Mouse (Mus musculus): Measurements from ENCODE around the gene Gm17402.
A peak's percentile ranks its signal among the peaks of the same experiment; 100 is the strongest.

Gm17402 gene

GRCm38 (mm10) chr3:67344599-67344998 lies 30.4 kb downstream of the Gm17402 start:
- Histone ChIP-seq H3K27me3 (ENCODE audit: control insufficient read depth, insufficient read depth, low read length, poor library complexity, severe bottlenecking) (no peaks in the 10 kb centered on the region), H3K36me3 (ENCODE audit: control insufficient read depth, insufficient read depth, low read length, poor library complexity, severe bottlenecking) (no peaks in the 10 kb centered on the region)
- DNase-seq (ENCODE audit: low read depth, low spot score), result peak; percentile 70

- Histone ChIP-seq H3K36me3 (ENCODE audit: control insufficient read depth, insufficient read depth, low read length, poor library complexity, severe bottlenecking) (no peaks in the 10 kb centered on the region), H3K27me3 (ENCODE audit: control insufficient read depth, insufficient read depth, low read length, poor library complexity, severe bottlenecking) (no peaks in the 10 kb centered on the region)
- DNase-seq (ENCODE audit: low read depth, low spot score), result no peak
Measured at GRCm38 (mm10) chr3:67343004-67343662, 31.8 kb downstream of the Gm17402 start.

DNA sequence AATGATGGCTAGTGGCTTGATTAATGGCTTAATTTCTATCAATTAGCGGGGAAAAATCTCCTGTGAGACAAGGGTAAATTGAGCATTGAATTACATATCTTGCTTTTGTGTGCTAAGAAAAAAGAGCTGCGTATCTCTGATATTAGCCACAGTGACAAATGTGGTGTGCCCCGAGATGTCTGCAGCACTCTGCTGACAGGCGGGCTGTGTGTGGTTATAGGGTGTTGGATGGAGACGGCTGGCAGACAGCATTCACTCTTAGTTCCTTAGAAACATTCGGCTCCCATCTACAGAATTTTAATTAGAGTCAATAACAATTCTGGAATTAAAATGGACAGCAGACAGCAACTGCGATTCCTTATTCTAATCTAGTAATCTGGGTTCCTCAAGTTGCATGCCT lies 34.0 kb downstream of the Gm17402 start:
- Histone ChIP-seq H3K36me3 (ENCODE audit: control insufficient read depth, insufficient read depth, low read length, poor library complexity, severe bottlenecking) (no peaks in the 10 kb centered on the region), H3K27me3 (ENCODE audit: control insufficient read depth, insufficient read depth, low read length, poor library complexity, severe bottlenecking) (no peaks in the 10 kb centered on the region)
- DNase-seq (ENCODE audit: low read depth, low spot score), result no peak

- Histone ChIP-seq H3K36me3 (ENCODE audit: control insufficient read depth, insufficient read depth, low read length, poor library complexity, severe bottlenecking) (no peaks in the 10 kb centered on the region), H3K27me3 (ENCODE audit: control insufficient read depth, insufficient read depth, low read length, poor library complexity, severe bottlenecking) (no peaks in the 10 kb centered on the region)
- no peak for DNase-seq (ENCODE audit: low read depth, low spot score)
Measured at GRCm38 (mm10) chr3:67339558-67339957, 35.4 kb downstream of the Gm17402 start.

- Histone ChIP-seq H3K27me3 (ENCODE audit: control insufficient read depth, insufficient read depth, low read length, poor library complexity, severe bottlenecking) (no peaks in the 10 kb centered on the region), H3K36me3 (ENCODE audit: control insufficient read depth, insufficient read depth, low read length, poor library complexity, severe bottlenecking) (no peaks in the 10 kb centered on the region)
- no peak for DNase-seq (ENCODE audit: low read depth, low spot score)
Measured at GRCm38 (mm10) chr3:67322422-67322821, 52.5 kb downstream of the Gm17402 start.
